Mouse (Mus musculus): Measurements from ENCODE around the gene Prmt7.
A peak's percentile ranks its signal among the peaks of the same experiment; 100 is the strongest.

Gene Prmt7

GRCm38 (mm10) chr8:106231536-106231935 lies 20.8 kb downstream of the Prmt7 start:
- DNase-seq, result no peak

GRCm38 (mm10) chr8:106232751-106233150 lies 22.0 kb downstream of the Prmt7 start:
- no peak for DNase-seq

- no peak for DNase-seq
These were observed 24.0 kb downstream of the Prmt7 start for GRCm38 (mm10) chr8:106234567-106235261.

GRCm38 (mm10) chr8:106237106-106237505 lies 26.4 kb downstream of the Prmt7 start:
- DNase-seq, result no peak

- DNase-seq, result no peak
These were observed 39.5 kb downstream of the Prmt7 start for GRCm38 (mm10) chr8:106250186-106250585.

- DNase-seq, result peak; percentile 21
These were observed 47.4 kb downstream of the Prmt7 start for GRCm38 (mm10) chr8:106258169-106258568.

- DNase-seq, result peak; percentile 71
These were observed 49.0 kb downstream of the Prmt7 start for GRCm38 (mm10) chr8:106259579-106260255.

- no peak for DNase-seq
These were observed 50.2 kb downstream of the Prmt7 start for GRCm38 (mm10) chr8:106260894-106261293.

- no peak for DNase-seq
These were observed 51.6 kb downstream of the Prmt7 start for GRCm38 (mm10) chr8:106262343-106262742.

GRCm38 (mm10) chr8:106263928-106264327 lies 53.2 kb downstream of the Prmt7 start:
- DNase-seq, result no peak

- no peak for DNase-seq
These were observed 54.7 kb downstream of the Prmt7 start for GRCm38 (mm10) chr8:106265398-106265797.

- DNase-seq, result no peak
These were observed 58.1 kb downstream of the Prmt7 start for GRCm38 (mm10) chr8:106268710-106269346.

GRCm38 (mm10) chr8:106270804-106271203 lies 60.1 kb downstream of the Prmt7 start:
- no peak for DNase-seq

GRCm38 (mm10) chr8:106271378-106271777 lies 60.6 kb downstream of the Prmt7 start:
- DNase-seq, result no peak

GRCm38 (mm10) chr8:106273468-106273867 lies 62.7 kb downstream of the Prmt7 start:
- no peak for DNase-seq

GRCm38 (mm10) chr8:106276709-106277317 lies 66.1 kb downstream of the Prmt7 start:
- DNase-seq, result no peak

GRCm38 (mm10) chr8:106278367-106279042 lies 67.8 kb downstream of the Prmt7 start:
- DNase-seq, result no peak

GRCm38 (mm10) chr8:106280154-106280553 lies 69.4 kb downstream of the Prmt7 start:
- DNase-seq, result no peak

- no peak for DNase-seq
These were observed 70.1 kb downstream of the Prmt7 start for GRCm38 (mm10) chr8:106280844-106281243.

- no peak for DNase-seq
These were observed 76.7 kb downstream of the Prmt7 start for GRCm38 (mm10) chr8:106287445-106287844.

GRCm38 (mm10) chr8:106288732-106289131 lies 78.0 kb downstream of the Prmt7 start:
- no peak for DNase-seq

- no peak for DNase-seq
These were observed 78.7 kb downstream of the Prmt7 start for GRCm38 (mm10) chr8:106289464-106289863.
